Mouse (Mus musculus) C2C12 (cell line): ENCODE data around the gene Cstf3.

Experiments
- CTCF ChIP-seq: IDR thresholded peaks from one replicate; pipeline ENCODE4 v1.5.1; 2011; ENCODE audit not compliant: control insufficient read depth, insufficient read depth, insufficient read length
- MAX ChIP-seq: IDR thresholded peaks from one replicate; pipeline ENCODE4 v1.6.1; 2011; ENCODE audit warnings: mild to moderate bottlenecking, control low read depth
- MYOG ChIP-seq: IDR thresholded peaks from one replicate; pipeline ENCODE4 v1.6.1; 2011; ENCODE audit not compliant: control insufficient read depth, insufficient read length; ENCODE audit errors: extremely low read depth

GRCm38 (mm10) chr2:104663372-104664100 lies 73.2 kb downstream of the Cstf3 start:
- TF ChIP-seq CTCF (no peak), MAX (no peak), MYOG (no peak)
